Mouse (Mus musculus) heart, adult 2 months (tissue): ENCODE data around the gene Armc2.

ENCODE experiments used
- CTCF ChIP-seq: fragments of 200-600 bp; IDR thresholded peaks from 2 replicates; pipeline ENCODE4 v1.8.1; 2022; ENCODE audit warnings: antibody characterized with exemption, mild to moderate bottlenecking, moderate library complexity
- POLR2A ChIP-seq: fragments of 200-500 bp; IDR thresholded peaks from 2 replicates; pipeline ENCODE4 v1.6.1; 2011; ENCODE audit warnings: mild to moderate bottlenecking, low read depth, low read length, control low read depth; ENCODE audit not compliant: insufficient read depth

GRCm38 (mm10) chr10:42042881-42043280 lies 24.6 kb upstream of the Armc2 start:
- no peak for TF ChIP-seq POLR2A
- no peak for TF ChIP-seq CTCF
